Mouse (Mus musculus): ENCODE measurements around the gene Gli1. TPM values are rescaled to one million over a fixed set of nuclear protein-coding genes. Genes with fewer than 3 reads are reported as not detected.

Gli1 gene
- polyA plus RNA-seq, 1 experiment: 1.00 TPM

GRCm38 (mm10) chr10:127337536-127338099 lies 4.2 kb downstream of the Gli1 start:
- Histone ChIP-seq H3K4me3 (no peak overlapping the region), H3K4me2 (ENCODE audit: low read depth) (no peak overlapping the region)

GRCm38 (mm10) chr10:127336952-127337351 lies 4.8 kb downstream of the Gli1 start:
- no peak for TF ChIP-seq CEBPB (IDR thresholded peaks at IDR 0.05; ENCODE audit: insufficient read depth, poor library complexity, severe bottlenecking)
- TF ChIP-seq POLR2A (IDR thresholded peaks at IDR 0.05; ENCODE audit: insufficient read length, low read depth): no peak
- no peak for TF ChIP-seq POLR2AphosphoS2 (IDR thresholded peaks at IDR 0.05; ENCODE audit: insufficient read length, low read depth)
- no peak for TF ChIP-seq E2F4 (IDR thresholded peaks at IDR 0.05; ENCODE audit: insufficient read depth)
- no peak for TF ChIP-seq MYOG (IDR thresholded peaks at IDR 0.05; ENCODE audit: control insufficient read depth in 1 of 3, insufficient read depth in 1 of 3, insufficient read length in 2 of 3, low read depth in 2 of 3)
- no peak for TF ChIP-seq TCF12 (IDR thresholded peaks at IDR 0.05; ENCODE audit: insufficient read depth, poor library complexity, severe bottlenecking)
- TF ChIP-seq TCF3 (IDR thresholded peaks at IDR 0.05; ENCODE audit: insufficient read length, low read depth): no peak
- TF ChIP-seq MAX (IDR thresholded peaks at IDR 0.05; ENCODE audit: low read depth): no peak
- TF ChIP-seq USF1 (IDR thresholded peaks at IDR 0.05; ENCODE audit: low read depth): no peak
- no peak overlapping the region for H3K4me2 ChIP-seq (ENCODE audit: low read depth)
- H3ac ChIP-seq (ENCODE audit: control insufficient read depth, insufficient read length): no peak overlapping the region
- H3K27me3 ChIP-seq (ENCODE audit: control insufficient read depth, insufficient read depth, insufficient read length): no peaks in the 10 kb centered on the region
- no peaks in the 10 kb centered on the region for H3K79me2 ChIP-seq (ENCODE audit: control insufficient read depth, insufficient read depth)
- H3K4me3 ChIP-seq: no peak overlapping the region
- H3K36me3 ChIP-seq (ENCODE audit: control insufficient read depth, insufficient read depth): no peaks in the 10 kb centered on the region

More at GRCm38 (mm10) chr10:127337536-127338099, 4.2 kb downstream of the Gli1 start:
- no peaks in the 10 kb centered on the region for H3K27me3 ChIP-seq (ENCODE audit: control insufficient read depth, insufficient read depth, insufficient read length)
- no peaks in the 10 kb centered on the region for H3K36me3 ChIP-seq (ENCODE audit: control insufficient read depth, insufficient read depth)
- no peaks in the 10 kb centered on the region for H3K79me2 ChIP-seq (ENCODE audit: control insufficient read depth, insufficient read depth)
- no peak overlapping the region for H3ac ChIP-seq (ENCODE audit: control insufficient read depth, insufficient read length)
- no peak for TF ChIP-seq TCF12 (IDR thresholded peaks at IDR 0.05; ENCODE audit: insufficient read depth, poor library complexity, severe bottlenecking)

GRCm38 (mm10) chr10:127335271-127335670 lies 6.5 kb downstream of the Gli1 start:
- Histone ChIP-seq H3K79me2 (ENCODE audit: control insufficient read depth, insufficient read depth) (no peaks in the 10 kb centered on the region), H3ac (ENCODE audit: control insufficient read depth, insufficient read length) (no peak overlapping the region), H3K27me3 (ENCODE audit: control insufficient read depth, insufficient read depth, insufficient read length) (no peaks in the 10 kb centered on the region), H3K4me2 (ENCODE audit: low read depth) (no peak overlapping the region), H3K4me3 (no peak overlapping the region), H3K36me3 (ENCODE audit: control insufficient read depth, insufficient read depth) (no peaks in the 10 kb centered on the region)
- TF ChIP-seq E2F4 (IDR thresholded peaks at IDR 0.05; ENCODE audit: insufficient read depth) (no peak), MYOG (IDR thresholded peaks at IDR 0.05; ENCODE audit: control insufficient read depth in 1 of 3, insufficient read depth in 1 of 3, insufficient read length in 2 of 3, low read depth in 2 of 3) (no peak), POLR2AphosphoS2 (IDR thresholded peaks at IDR 0.05; ENCODE audit: insufficient read length, low read depth) (no peak), MAX (IDR thresholded peaks at IDR 0.05; ENCODE audit: low read depth) (no peak), TCF3 (IDR thresholded peaks at IDR 0.05; ENCODE audit: insufficient read length, low read depth) (no peak), REST (IDR thresholded peaks at IDR 0.05; ENCODE audit: insufficient read depth, insufficient read length) (no peak), POLR2A (IDR thresholded peaks at IDR 0.05; ENCODE audit: insufficient read length, low read depth) (no peak), USF1 (IDR thresholded peaks at IDR 0.05; ENCODE audit: low read depth) (peak; percentile 50)

- Histone ChIP-seq H3ac (ENCODE audit: control insufficient read depth, insufficient read length) (no peak overlapping the region), H3K4me2 (ENCODE audit: low read depth) (no peak overlapping the region), H3K36me3 (ENCODE audit: control insufficient read depth, insufficient read depth) (no peaks in the 10 kb centered on the region), H3K4me3 (no peak overlapping the region), H3K79me2 (ENCODE audit: control insufficient read depth, insufficient read depth) (no peaks in the 10 kb centered on the region), H3K27me3 (ENCODE audit: control insufficient read depth, insufficient read depth, insufficient read length) (no peaks in the 10 kb centered on the region)
- TF ChIP-seq POLR2AphosphoS2 (IDR thresholded peaks at IDR 0.05; ENCODE audit: insufficient read length, low read depth) (no peak), MYOG (IDR thresholded peaks at IDR 0.05; ENCODE audit: control insufficient read depth in 1 of 3, insufficient read depth in 1 of 3, insufficient read length in 2 of 3, low read depth in 2 of 3) (no peak), MAX (IDR thresholded peaks at IDR 0.05; ENCODE audit: low read depth) (no peak), SRF (IDR thresholded peaks at IDR 0.05; ENCODE audit: control insufficient read depth, insufficient read length, low read depth) (no peak), MYOD1 (IDR thresholded peaks at IDR 0.05; ENCODE audit: control insufficient read depth in 1 of 3, insufficient read length in 2 of 3, low read depth in 2 of 3) (no peak), E2F4 (IDR thresholded peaks at IDR 0.05; ENCODE audit: insufficient read depth) (no peak), REST (IDR thresholded peaks at IDR 0.05; ENCODE audit: insufficient read depth, insufficient read length) (no peak), USF1 (IDR thresholded peaks at IDR 0.05; ENCODE audit: low read depth) (no peak), POLR2A (IDR thresholded peaks at IDR 0.05; ENCODE audit: insufficient read length, low read depth) (no peak), CEBPB (IDR thresholded peaks at IDR 0.05; ENCODE audit: insufficient read depth, poor library complexity, severe bottlenecking) (no peak), TCF3 (IDR thresholded peaks at IDR 0.05; ENCODE audit: insufficient read length, low read depth) (no peak), TCF12 (IDR thresholded peaks at IDR 0.05; ENCODE audit: insufficient read depth, poor library complexity, severe bottlenecking) (no peak)
These were observed 8.6 kb downstream of the Gli1 start for GRCm38 (mm10) chr10:127333152-127333551.

- no peak overlapping the region for H3ac ChIP-seq (ENCODE audit: control insufficient read depth, insufficient read length)
- H3K79me2 ChIP-seq (ENCODE audit: control insufficient read depth, insufficient read depth): no peaks in the 10 kb centered on the region
- H3K4me3 ChIP-seq: no peak overlapping the region
- H3K27me3 ChIP-seq (ENCODE audit: control insufficient read depth, insufficient read depth, insufficient read length): peaks cover 8% of the 10 kb centered on the region
- TF ChIP-seq E2F4 (IDR thresholded peaks at IDR 0.05; ENCODE audit: insufficient read depth) (no peak), USF1 (IDR thresholded peaks at IDR 0.05; ENCODE audit: low read depth) (no peak)
- no peaks in the 10 kb centered on the region for H3K36me3 ChIP-seq (ENCODE audit: control insufficient read depth, insufficient read depth)
- H3K4me2 ChIP-seq (ENCODE audit: low read depth): no peak overlapping the region
These were observed 9.4 kb downstream of the Gli1 start for GRCm38 (mm10) chr10:127332211-127332874.

Data from myocyte (in vitro differentiated cells).